Mouse (Mus musculus) ovary, adult 2 months (tissue): ENCODE measurements around the gene Gm8362. TPM values are rescaled to one million over a fixed set of nuclear protein-coding genes. Genes with fewer than 3 reads are reported as not detected.

ENCODE experiments used
- polyA plus RNA-seq: library from polyadenylated mRNA; depleted of rRNA; stranded (reverse); fragments of >200 nt; gene quantifications from 2 replicates; pipeline ENCODE4 v1.2.3, GENCODE M21; 2012; rRNA removed

Gm8362 gene
- not detected in 2 replicates for polyA plus RNA-seq

DNA sequence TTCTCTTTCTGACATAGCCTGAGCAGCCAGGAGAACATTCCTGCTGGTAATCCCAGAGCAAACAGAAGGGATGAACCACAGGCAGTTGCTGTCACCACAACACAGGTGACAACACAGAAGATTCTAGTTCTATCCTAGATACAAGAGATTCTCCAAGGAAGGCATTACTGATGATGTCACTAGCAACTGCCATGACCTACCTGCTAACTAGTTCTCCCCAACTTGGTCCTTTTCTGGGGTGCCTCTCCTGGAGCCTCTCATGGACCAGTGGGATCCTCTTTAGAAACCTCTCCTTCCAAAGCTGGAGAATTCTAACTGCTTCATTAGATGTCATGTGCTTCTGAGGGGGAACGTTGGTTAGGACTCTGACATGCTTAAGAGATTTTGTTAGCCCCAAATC, at the start of gene Gm8362:
TSS of gene Gm8362 (minus strand) at position 101 of the 400 bp plus-strand sequence.

DNA sequence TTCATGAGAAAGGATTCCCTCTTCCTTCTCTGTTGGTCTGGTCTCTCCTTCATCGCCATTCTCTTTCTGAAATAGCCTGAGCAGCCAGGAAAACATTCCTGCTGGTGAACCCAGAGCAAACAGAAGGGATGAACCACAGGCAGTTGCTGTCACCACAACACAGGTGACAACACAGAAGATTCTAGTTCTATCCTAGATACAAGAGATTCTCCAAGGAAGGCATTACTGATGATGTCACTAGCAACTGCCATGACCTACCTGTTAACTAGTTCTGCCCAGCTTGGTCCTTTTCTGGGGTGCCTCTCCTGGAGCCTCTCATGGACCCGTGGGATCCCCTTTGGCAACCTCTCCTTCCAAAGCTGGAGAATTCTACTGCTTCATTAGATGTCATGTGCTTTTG, 32.0 kb downstream of the Gm8362 start, which contains the start of gene Gm3636:
TSS of gene Gm3636 (minus strand) at position 101 of the 400 bp plus-strand sequence.

GRCm38 (mm10) chr14:6720151-6720550, 54.1 kb downstream of the Gm8362 start, which contains the start of gene Gm8050:
Gene Gm8050, minus strand, starts transcription at chr14:6720251.

Other genes starting within 250 kb of the Gm8362 start
- not detected in 2 replicates for gene Gm8356, start 237.1 kb downstream of the Gm8362 start, polyA plus RNA-seq
- gene Gm3629, start 183.8 kb downstream of the Gm8362 start, polyA plus RNA-seq: not detected in 2 replicates
- not detected in 2 replicates for gene Gm3460, start 152.0 kb downstream of the Gm8362 start, polyA plus RNA-seq
- not detected in 2 replicates for gene Gm10251, start 90.2 kb downstream of the Gm8362 start, polyA plus RNA-seq
- not detected in 2 replicates for gene Gm8050, start 54.2 kb downstream of the Gm8362 start, polyA plus RNA-seq
- 0.35 TPM in 1 of 2 replicates, not detected in the other for gene Gm3636, start 32.1 kb downstream of the Gm8362 start, polyA plus RNA-seq
- not detected in 2 replicates for gene Gm3642, start 65.9 kb upstream of the Gm8362 start, polyA plus RNA-seq
- gene Gm3667, start 115.6 kb upstream of the Gm8362 start, polyA plus RNA-seq: not detected in 2 replicates
- not detected in 2 replicates for gene Gm6356, start 199.4 kb upstream of the Gm8362 start, polyA plus RNA-seq